Mouse (Mus musculus) large intestine, adult 2 months (tissue): Measurements from ENCODE around the gene 1700017D01Rik. TPM values are rescaled to one million over a fixed set of nuclear protein-coding genes. Genes with fewer than 3 reads are reported as not detected.
"Not testable (repeated sequence)": the region's sequence is repeated elsewhere in the genome, so short reads cannot be mapped to it uniquely, and the experiment has no call there.

Source experiments
- DNase-seq: peaks from one replicate; pipeline ENCODE4 v3.0.0-alpha.2; 2012; ENCODE audit warnings: low read depth, low spot score
- whole genome bisulfite sequencing: fragments of 180-500 bp; shearing (Covaris S2); methylation state at CpG from one replicate; pipeline ENCODE4 v1.1.7; 2018; 5-methylcytosine and 5-hydroxymethylcytosine counted together
- polyA plus RNA-seq: library from polyadenylated mRNA; depleted of rRNA; stranded (reverse); fragments of >200 nt; gene quantifications from 2 replicates; pipeline ENCODE4 v1.2.3, GENCODE M21; 2012; rRNA removed

The 1700017D01Rik gene
- not detected in 2 replicates for polyA plus RNA-seq

DNA sequence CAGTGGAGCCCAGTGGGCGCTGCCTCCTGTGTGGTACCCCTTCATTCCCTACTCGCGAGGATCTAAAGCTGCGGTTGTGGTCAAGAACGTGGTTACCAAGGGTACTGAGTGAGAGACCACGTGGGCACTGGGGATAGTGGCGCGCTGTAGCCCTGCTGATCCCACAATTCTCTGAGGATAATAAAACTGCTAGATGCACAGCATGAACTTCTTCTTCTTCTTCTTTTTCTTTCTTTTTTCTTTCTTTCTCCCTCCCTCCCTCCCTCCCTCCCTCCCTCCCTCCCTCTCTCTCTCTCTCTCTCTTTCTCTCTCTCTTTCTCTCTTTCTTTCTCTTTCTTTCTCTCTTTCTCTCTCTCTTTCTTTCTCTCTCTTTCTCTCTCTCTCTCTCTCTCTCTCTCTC, at the start of gene 1700017D01Rik:
1700017D01Rik (minus strand) TSS at position 101 of the 400 bp plus-strand sequence.
- 89% methylated on average over 8 of the region's 8 CpGs for WGBS

GRCm38 (mm10) chr19:11177464-11177863, 46.8 kb upstream of the 1700017D01Rik start:
- 84% methylated on average over 2 of the region's 2 CpGs for WGBS
- no peak for DNase-seq

More for the DNA sequence above, at the start of gene 1700017D01Rik:
- DNase-seq: not testable (repeated sequence)

DNA sequence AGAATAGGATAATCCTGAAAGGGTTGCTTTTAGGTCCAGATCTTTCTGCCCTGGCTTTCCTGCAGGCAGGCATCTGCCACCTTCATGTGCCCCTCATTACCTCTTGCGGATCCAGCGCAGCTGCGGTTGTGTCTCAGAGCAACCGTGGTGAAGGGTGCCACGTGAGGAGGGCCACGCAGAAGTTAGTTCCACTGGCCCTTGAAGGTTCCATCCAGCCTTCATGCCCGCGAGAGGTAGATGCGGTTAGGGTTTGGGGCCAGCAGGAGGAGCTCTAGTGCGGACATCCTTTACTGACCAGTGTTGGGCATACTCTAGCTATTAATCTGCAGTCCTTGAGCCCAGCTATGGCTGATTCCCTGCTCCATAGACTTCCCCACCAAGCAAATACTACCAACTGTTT, 34.5 kb upstream of the 1700017D01Rik start, which contains the start of gene 1700025F22Rik:
1700025F22Rik (minus strand) TSS at position 149 of the 400 bp plus-strand sequence.
- WGBS: 58% methylated on average over 10 of the region's 10 CpGs
- DNase-seq: no peak

DNA sequence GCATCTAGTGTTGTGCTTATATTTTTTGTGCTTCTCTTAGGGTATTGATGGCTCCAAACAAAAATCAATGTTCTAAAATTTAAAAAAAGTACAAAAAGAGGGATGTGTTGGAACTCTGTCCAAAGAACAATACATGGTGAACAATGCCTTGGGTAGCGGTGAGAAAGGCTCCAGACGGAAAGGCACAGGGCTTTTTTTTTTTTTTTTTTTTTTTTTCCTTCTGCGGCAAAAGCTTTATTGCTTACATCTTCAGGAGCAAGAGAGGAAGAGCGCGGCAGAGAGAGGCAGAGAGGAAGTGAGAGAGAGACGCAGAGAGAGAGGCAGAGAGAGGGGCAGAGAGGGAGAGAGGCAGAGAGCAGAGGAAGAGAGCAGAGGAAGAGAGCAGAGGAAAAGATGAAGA, 27.2 kb upstream of the 1700017D01Rik start:
- 85% methylated on average over 6 of the region's 6 CpGs for WGBS
- DNase-seq: not testable (repeated sequence)

- WGBS: 24% methylated on average over 4 of the region's 4 CpGs
- peak; percentile 22 for DNase-seq
These were observed 4.7 kb upstream of the 1700017D01Rik start for GRCm38 (mm10) chr19:11135336-11135735.

DNA sequence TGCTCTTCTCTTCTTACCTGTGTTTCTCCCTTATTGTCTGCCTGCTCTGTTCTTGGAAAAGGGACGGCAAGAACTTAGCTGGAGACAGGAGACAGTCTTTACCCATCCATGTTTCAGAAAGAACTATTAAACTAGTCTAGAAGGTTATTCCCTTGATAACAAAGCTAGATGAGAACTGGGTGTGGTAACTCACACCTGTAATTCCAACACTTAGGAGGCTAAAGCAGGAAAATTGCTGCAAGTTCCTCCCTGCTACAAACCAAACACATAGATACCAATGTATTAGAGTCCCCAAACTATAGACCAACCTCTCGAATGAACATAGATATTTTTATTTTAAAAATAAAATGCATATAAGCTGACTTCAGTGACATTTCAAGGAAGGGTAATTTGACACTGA, 4.2 kb upstream of the 1700017D01Rik start:
- WGBS: 46% methylated on average over 2 of the region's 2 CpGs
- peak; percentile 7 for DNase-seq

DNA sequence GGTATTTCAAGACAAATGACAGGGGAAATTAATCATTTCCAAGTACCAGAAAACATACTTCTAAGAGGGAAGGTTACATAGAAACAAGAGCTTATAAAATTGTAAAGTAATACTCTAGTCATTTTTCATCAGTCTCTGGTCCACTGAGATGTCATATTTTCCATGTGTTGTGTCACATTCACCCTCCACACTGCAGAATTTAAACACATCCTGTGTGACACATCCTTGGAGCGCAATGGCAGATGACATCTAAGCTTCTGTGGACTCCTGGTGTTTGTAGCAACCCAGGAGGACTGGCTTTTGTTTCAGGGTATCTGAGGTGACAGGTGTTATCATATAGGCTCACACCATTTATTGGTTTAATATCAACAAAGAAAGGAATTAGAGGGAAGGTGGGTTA, 974 bp downstream of the 1700017D01Rik start:
- 86% methylated on average over 1 of the region's 1 CpGs for WGBS
- no peak for DNase-seq

GRCm38 (mm10) chr19:11121016-11121420, 9.7 kb downstream of the 1700017D01Rik start:
- WGBS: 3% methylated on average over 19 of the region's 38 CpGs
- not testable (repeated sequence) for DNase-seq

- DNase-seq: no peak
- 84% methylated on average over 2 of the region's 2 CpGs for WGBS
These were observed 11.3 kb downstream of the 1700017D01Rik start for GRCm38 (mm10) chr19:11119338-11119737.

DNA sequence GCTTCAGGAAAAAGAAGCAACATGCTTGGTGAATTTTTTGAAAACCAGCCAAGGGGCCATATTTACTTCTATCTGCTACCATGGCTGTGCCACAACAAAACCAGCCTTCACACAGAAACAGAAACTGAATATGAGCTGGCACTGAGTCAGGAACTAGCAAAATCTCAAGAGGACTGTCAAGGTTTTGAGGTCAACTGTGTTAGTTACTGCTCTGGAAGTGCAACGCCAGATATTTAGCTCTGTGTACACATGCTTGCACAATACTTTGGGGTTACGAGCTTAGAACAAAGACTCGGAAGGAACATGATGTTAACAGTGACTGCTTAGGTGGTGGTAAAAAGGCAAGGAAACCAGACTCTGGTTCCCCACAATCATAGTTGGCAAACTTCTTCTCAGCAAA, 22.9 kb downstream of the 1700017D01Rik start:
- WGBS: 7% methylated on average over 3 of the region's 3 CpGs
- peak; percentile 62 for DNase-seq

- no peak for DNase-seq
- WGBS: 91% methylated on average over 1 of the region's 1 CpGs
These were observed 28.8 kb downstream of the 1700017D01Rik start for GRCm38 (mm10) chr19:11101880-11102279.

DNA sequence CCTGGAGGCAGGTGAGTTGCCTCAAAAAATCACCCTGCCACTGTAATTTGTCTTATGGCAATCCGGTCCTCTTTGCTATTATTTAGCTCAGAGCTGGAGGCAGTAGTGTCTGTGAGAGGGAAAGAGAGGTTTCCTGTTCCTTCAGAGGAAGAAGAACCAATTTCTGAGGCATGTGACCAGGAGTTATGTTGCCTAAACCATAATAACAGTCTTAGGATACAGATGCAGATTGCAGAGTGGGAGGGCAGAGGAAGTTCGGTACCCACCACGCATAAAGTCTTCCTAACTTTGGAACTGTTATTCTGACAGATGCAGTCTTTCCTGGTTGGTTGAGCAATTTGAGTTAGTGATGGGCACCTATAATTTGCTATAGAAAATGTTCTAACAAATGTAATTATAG, 32.3 kb downstream of the 1700017D01Rik start:
- 81% methylated on average over 3 of the region's 3 CpGs for WGBS
- DNase-seq: no peak

DNA sequence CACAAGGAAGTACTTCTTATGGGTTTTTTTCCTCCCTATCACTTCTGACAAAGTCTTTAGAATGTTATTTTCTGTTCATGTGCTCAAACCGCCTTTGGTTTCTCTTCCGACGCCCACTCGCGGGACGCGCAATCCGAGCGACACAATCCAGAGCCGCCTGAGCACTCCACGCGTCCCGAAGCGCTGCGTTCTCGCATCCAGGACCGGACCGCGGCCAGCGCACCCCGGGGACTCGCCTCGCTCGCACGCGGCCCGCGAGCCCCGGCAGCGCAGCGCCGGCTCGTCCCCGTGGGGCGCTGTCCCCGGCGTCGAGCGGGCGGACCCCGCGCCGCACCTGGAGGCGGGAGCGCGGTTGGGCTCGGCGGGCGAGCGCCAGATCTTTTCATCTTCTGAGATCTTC, 38.5 kb downstream of the 1700017D01Rik start:
- 4% methylated on average over 50 of the region's 50 CpGs for WGBS
- not testable (repeated sequence) for DNase-seq

- WGBS: 25% methylated on average over 4 of the region's 4 CpGs
- peak; percentile 87 for DNase-seq
These were observed 49.7 kb downstream of the 1700017D01Rik start, which contains the start of gene Ms4a8a for GRCm38 (mm10) chr19:11080934-11081333. Gene Ms4a8a (minus strand): TSS chr19:11081102.

- WGBS: 33% methylated on average over 3 of the region's 3 CpGs
- DNase-seq: peak; percentile 80
These were observed 60.3 kb downstream of the 1700017D01Rik start for GRCm38 (mm10) chr19:11070364-11070763.

DNA sequence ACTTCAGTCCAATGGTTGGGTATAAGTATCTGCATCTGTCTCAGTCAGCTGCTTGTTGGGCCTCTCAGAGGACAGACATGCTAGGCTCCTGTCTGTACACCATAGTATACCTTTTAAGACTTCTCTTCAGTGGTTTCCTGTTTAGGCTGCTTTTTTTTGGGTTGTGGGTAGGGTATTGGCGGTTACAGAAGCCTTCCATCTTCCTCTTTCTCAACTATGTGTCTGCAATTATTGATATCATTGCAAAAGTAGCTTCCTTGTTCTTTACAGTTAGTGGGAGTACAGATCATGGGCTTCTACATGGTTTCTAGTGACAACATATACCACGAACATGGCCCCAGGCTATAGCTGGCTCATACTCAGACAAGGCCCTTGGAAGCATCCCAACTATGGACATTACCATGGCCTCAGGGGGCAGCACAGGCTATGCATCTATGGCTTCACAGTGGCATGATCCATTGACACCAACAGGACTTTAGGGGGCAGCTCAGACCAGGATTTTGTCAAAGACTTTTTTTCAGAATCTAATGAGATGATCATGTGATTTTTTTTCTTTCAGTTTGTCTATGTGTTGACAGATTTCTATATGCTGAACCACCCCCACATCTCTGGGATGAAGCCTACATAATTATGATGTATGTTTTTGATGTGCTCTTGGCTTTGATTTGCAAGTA, 65.3 kb downstream of the 1700017D01Rik start:
- WGBS: 79% methylated on average over 2 of the region's 2 CpGs
- DNase-seq: no peak

DNA sequence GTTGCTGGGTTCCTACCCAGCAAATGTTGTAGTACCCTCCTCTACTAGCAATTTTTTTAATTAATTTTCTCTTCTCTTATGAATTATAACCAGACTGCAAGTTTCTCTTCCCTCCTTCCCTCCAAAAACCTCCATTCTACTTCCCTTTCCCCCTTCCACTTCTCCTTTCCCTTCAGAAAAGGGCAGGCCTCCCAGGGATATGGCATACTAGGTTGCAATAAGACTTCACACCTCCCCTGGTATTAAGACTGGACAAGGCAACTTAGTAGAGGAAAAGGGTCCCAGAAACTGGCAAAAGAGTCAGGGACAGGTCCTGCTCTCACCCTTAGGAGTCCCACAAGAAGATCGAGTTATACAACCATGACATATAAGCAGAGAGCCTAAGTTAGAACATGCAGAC, 69.8 kb downstream of the 1700017D01Rik start:
- no peak for DNase-seq
- 87% methylated on average over 1 of the region's 1 CpGs for WGBS

DNA sequence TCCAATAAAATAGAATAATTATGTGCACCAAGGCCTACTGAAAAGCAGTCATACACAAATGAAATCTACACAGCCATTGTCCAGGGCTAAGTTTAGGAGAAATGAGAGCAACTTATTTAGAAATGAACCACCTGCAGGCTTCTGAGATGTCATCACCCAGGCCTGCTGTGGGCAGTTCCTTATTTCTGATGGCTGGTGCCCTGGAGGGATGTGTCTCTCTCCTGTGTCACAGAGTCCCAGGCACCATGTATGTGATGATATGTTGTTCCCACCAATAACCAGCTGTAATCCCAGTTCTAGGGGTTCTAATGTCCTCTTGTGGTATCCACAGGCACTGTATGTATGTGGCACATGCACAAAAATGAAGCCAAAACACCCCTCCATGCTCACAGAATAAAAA, 70.7 kb downstream of the 1700017D01Rik start:
- no peak for DNase-seq

DNA sequence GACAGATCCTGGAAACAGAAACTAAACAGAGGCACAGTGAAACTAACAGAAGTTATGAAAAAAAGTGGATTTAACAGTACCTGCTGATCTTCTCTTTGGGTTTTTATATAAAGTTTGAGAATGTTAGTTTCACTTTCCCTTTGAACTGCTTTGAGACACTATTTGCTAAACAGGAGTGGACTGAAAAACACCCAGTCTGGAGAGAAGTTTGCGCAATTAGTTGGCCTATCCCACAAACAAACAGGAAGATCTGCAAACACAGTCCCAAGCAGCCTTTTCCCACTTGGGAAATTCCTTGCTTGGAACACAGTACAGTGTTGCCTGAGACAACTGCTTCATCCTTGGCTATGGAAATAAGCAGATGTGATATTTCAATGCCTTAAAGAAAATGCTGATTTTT, 75.0 kb downstream of the 1700017D01Rik start:
- 15% methylated on average over 1 of the region's 1 CpGs for WGBS
- not testable (repeated sequence) for DNase-seq

DNA sequence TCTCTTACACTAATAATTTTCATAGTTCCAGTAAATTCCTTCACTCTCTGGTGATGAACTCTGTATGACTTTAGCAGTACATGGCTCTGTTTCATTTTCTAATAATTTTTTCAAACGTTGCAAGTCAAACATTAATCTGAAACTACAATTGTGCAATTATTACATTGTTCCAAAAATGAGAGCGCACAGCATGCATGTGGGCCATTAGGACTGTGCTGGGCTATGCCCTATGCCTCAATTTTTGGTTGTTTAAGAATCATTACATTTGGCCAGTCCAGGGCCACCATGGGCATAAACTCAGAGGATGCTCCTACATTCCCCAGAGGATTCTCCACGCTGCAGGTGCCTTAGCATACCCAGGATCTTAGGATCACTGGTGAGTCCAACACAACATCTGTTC, 77.4 kb downstream of the 1700017D01Rik start:
- no peak for DNase-seq
- WGBS: 34% methylated on average over 3 of the region's 3 CpGs

DNA sequence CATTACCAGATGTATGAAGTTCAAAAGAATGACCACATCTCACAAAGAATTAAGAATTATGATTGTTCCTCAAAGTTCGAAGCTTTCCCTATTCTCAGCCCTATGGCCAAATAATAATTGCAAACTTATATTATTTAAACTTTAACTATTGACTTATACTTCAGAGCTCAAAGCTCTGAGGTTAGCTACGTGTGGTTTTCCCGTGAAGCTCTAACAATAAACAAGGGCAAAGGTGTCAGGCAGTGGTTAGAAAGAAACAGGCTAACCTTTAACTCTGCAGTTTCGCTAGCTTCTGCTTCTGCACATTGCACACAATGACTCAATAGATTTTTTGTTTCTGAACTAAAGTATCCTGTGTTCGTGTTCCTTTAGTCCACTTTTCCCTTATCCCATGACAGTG, 77.8 kb downstream of the 1700017D01Rik start:
- 21% methylated on average over 5 of the region's 5 CpGs for WGBS
- DNase-seq: no peak
